ENCODE assay signal across 8 mouse cellular contexts in the genomic region with DNA sequence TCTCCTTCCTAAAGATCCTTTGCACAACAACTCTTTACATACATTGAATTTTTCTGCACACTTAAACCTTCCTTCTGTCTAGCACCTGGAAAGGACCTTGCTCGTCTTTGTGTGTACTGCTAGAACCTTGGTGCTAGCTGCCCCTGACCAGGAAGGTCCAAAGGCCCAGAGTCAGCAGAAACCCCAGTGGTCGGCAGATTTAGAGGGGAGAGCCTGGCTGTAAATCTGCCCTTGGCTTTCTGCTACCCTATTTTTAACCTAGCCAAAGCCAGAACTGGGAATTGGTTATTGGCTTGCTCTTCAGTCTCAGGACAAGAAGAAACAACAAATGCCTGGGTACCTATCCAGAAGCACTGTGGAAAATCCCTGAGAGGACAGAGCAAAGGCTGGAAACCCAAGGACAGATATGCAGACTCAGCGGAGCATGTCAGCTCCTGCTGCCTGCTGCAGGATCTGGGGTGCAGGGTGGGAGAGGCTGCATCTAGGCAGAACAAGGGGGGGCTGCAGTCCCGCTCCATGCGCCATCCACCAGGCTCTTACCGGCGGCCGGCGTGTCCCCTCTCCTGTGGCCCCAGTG. TPM values are rescaled to one million over a fixed set of nuclear protein-coding genes. Genes with fewer than 3 reads are reported as not detected.
A peak's percentile ranks its signal among the peaks of the same experiment; 100 is the strongest.
DNase-seq lines count a peak whose midpoint lies in the region; ATAC-seq and TF ChIP-seq lines count a peak whose summit lies in the region.

No protein-coding gene starts in this region.

- no peak for TF ChIP-seq POLR2A in cortical plate, adult 2 months (IDR thresholded peaks at IDR 0.05; ENCODE audit: extremely low read depth, insufficient read depth, low read length)

- H3K9me3 ChIP-seq in heart, embryonic 13.5 days = no peaks in the 10 kb centered on the region
- H3K9me3 ChIP-seq in hindbrain, embryonic 15.5 days = no peaks in the 10 kb centered on the region
- no peaks in the 10 kb centered on the region for H3K9me3 ChIP-seq in midbrain, embryonic 10.5 days (replicated peaks)

- WGBS in heart, embryonic 13.5 days = 18% methylated on average over 9 of the region's 9 CpGs
- WGBS in hindbrain, embryonic 15.5 days = 7% methylated on average over 9 of the region's 9 CpGs
- 10% methylated on average over 9 of the region's 9 CpGs for WGBS in midbrain, embryonic 10.5 days

- no peak for ATAC-seq in heart, embryonic 13.5 days (ENCODE audit: extremely low read depth, insufficient number of reproducible peaks, low FRiP score, low TSS enrichment)
- ATAC-seq in hindbrain, embryonic 15.5 days (ENCODE audit: low FRiP score, low read depth) = peak; percentile 60

- H3K27ac ChIP-seq in heart, embryonic 13.5 days (replicated peaks) = peak overlapping the region; percentile 93
- peak overlapping the region; percentile 91 for H3K27ac ChIP-seq in cortical plate, adult 2 months (ENCODE audit: insufficient read depth, low read length)
- H3K27ac ChIP-seq in hindbrain, embryonic 15.5 days (replicated peaks) = peak overlapping the region; percentile 98
- H3K27ac ChIP-seq in midbrain, embryonic 10.5 days (replicated peaks) = peak overlapping the region; percentile 91

- no peaks in the 10 kb centered on the region for H3K27me3 ChIP-seq in heart, embryonic 13.5 days (replicated peaks)
- H3K27me3 ChIP-seq in hindbrain, embryonic 15.5 days = no peaks in the 10 kb centered on the region
- no peaks in the 10 kb centered on the region for H3K27me3 ChIP-seq in midbrain, embryonic 10.5 days (ENCODE audit: low read depth, poor library complexity, severe bottlenecking)

- TF ChIP-seq CTCF in cortical plate, adult 2 months (IDR thresholded peaks at IDR 0.05; ENCODE audit: extremely low read depth, insufficient read depth, low read length) = no peak

- peak overlapping the region; percentile 82 for H3K9ac ChIP-seq in heart, embryonic 13.5 days
- H3K9ac ChIP-seq in hindbrain, embryonic 15.5 days = peak overlapping the region; percentile 82

- peaks cover 98% of the 10 kb centered on the region for H3K4me1 ChIP-seq in heart, embryonic 13.5 days
- H3K4me1 ChIP-seq in cortical plate, adult 2 months (ENCODE audit: control insufficient read depth, insufficient read depth, low read length) = peaks cover 24% of the 10 kb centered on the region
- peaks cover 68% of the 10 kb centered on the region for H3K4me1 ChIP-seq in hindbrain, embryonic 15.5 days (replicated peaks)
- H3K4me1 ChIP-seq in midbrain, embryonic 10.5 days = peaks cover 68% of the 10 kb centered on the region

- H3K4me2 ChIP-seq in heart, embryonic 13.5 days = peak overlapping the region; percentile 83
- peak overlapping the region; percentile 76 for H3K4me2 ChIP-seq in hindbrain, embryonic 15.5 days

- DNase-seq in heart, postnatal 14 days = no peak
- DNase-seq in midbrain, embryonic 10.5 days (ENCODE audit: low spot score) = no peak
- no peak for DNase-seq in left cerebral cortex, postnatal 25 days (ENCODE audit: low spot score in 2 of 2)
- DNase-seq in retina, postnatal 1 day = no peak
- no peak for DNase-seq in right cerebral cortex, adult 2 months (ENCODE audit: low spot score in 2 of 2)

- intact Hi-C loops in heart, postnatal 14 days (cut with DNase I) = no loop called here
- intact Hi-C loops in left cerebral cortex, postnatal 25 days (cut with DNase I) = no loop called here

- no peaks in the 10 kb centered on the region for H3K36me3 ChIP-seq in heart, embryonic 13.5 days
- no peaks in the 10 kb centered on the region for H3K36me3 ChIP-seq in hindbrain, embryonic 15.5 days
- no peaks in the 10 kb centered on the region for H3K36me3 ChIP-seq in midbrain, embryonic 10.5 days

- peak overlapping the region; percentile 57 for H3K4me3 ChIP-seq in heart, embryonic 13.5 days
- H3K4me3 ChIP-seq in cortical plate, adult 2 months (ENCODE audit: insufficient read depth, low read length) = peak overlapping the region; percentile 43
- H3K4me3 ChIP-seq in hindbrain, embryonic 15.5 days = peak overlapping the region; percentile 51
- peak overlapping the region; percentile 58 for H3K4me3 ChIP-seq in midbrain, embryonic 10.5 days

RNA-seq across cellular contexts. Expression of a gene that starts 46.5 kb away (rescaled TPM):
- 14.9 and 15.9 TPM in 2 replicates for polyA plus RNA-seq in heart, embryonic 13.5 days (2015; fragmentation: Nextera tagmentation; extraction: Ambion mirVana)
- total RNA-seq in heart, postnatal 14 days (2021) = 10 to 100 TPM; 56.4 to 60.9 TPM
- polyA plus RNA-seq in cortical plate, adult 2 months (2012; rRNA removed) = 69.2 and 80.3 TPM in 2 replicates
- 24.9 and 25.8 TPM in 2 replicates for polyA plus RNA-seq in hindbrain, embryonic 15.5 days (2015; fragmentation: Nextera tagmentation; extraction: Ambion mirVana)
- polyA plus RNA-seq in midbrain, embryonic 10.5 days (2016; fragmentation: Nextera tagmentation; extraction: Ambion mirVana) = 11.3 and 14.9 TPM in 2 replicates
- 10 to 100 TPM; 64.9 to 70.1 TPM for total RNA-seq in left cerebral cortex, postnatal 25 days (2021)
